Mouse (Mus musculus) G1E (cell line): ENCODE data around the gene Dus1l.

Experiments
- CTCF ChIP-seq: IDR thresholded peaks from 2 replicates; pipeline ENCODE4 v1.5.1; 2012; ENCODE audit warnings: low read depth, low read length, inconsistent platforms, mixed read lengths
- GATA1 ChIP-seq: IDR thresholded peaks from 2 replicates; pipeline ENCODE4 v1.6.1; 2012; ENCODE audit warnings: borderline replicate concordance, low read length, inconsistent platforms, mixed read lengths
- GATA2 ChIP-seq: IDR thresholded peaks from 2 replicates; pipeline ENCODE4 v1.6.1; 2012; ENCODE audit warnings: low read depth, low read length, inconsistent platforms, borderline replicate concordance
- POLR2AphosphoS5 ChIP-seq: IDR thresholded peaks from 2 replicates; pipeline ENCODE4 v1.6.1; 2012; ENCODE audit warnings: low read depth, low read length, inconsistent platforms; ENCODE audit not compliant: insufficient replicate concordance
- TAL1 ChIP-seq: conservative IDR thresholded peaks from 2 replicates; pipeline ENCODE4 v1.6.1; 2012; ENCODE audit warnings: low read depth, low read length, inconsistent platforms, mixed read lengths

- TF ChIP-seq GATA1: no peak
- no peak for TF ChIP-seq CTCF
- no peak for TF ChIP-seq TAL1
- TF ChIP-seq GATA2: no peak
- TF ChIP-seq POLR2AphosphoS5: no peak
These were observed 19.1 kb downstream of the Dus1l start for GRCm38 (mm10) chr11:120777123-120777522.
